ENCODE assay signal across 8 mouse cellular contexts in genomic region chr17:35379369-35379728, GRCm38 (mm10). TPM values are rescaled to one million over a fixed set of nuclear protein-coding genes. Genes with fewer than 3 reads are reported as not detected.
DNase-seq lines count a peak whose midpoint lies in the region; ATAC-seq lines count a peak whose summit lies in the region.

H2-Q4 (plus strand) TSS chr17:35379617.

- 2% methylated on average over 16 of the region's 16 CpGs for WGBS in embryonic facial prominence, embryonic 14.5 days
- WGBS in limb, embryonic 10.5 days = under 1% methylated on average over 16 of the region's 16 CpGs
- under 1% methylated on average over 16 of the region's 16 CpGs for WGBS in midbrain, embryonic 12.5 days

- H3K36me3 ChIP-seq in embryonic facial prominence, embryonic 14.5 days (ENCODE audit: control insufficient read depth, insufficient read depth, low read length) = no peaks in the 10 kb centered on the region
- no peaks in the 10 kb centered on the region for H3K36me3 ChIP-seq in limb, embryonic 10.5 days
- H3K36me3 ChIP-seq in midbrain, embryonic 12.5 days = no peaks in the 10 kb centered on the region

- H3K4me3 ChIP-seq in embryonic facial prominence, embryonic 14.5 days (ENCODE audit: low read depth, low read length) = peak within 1 kb of the TSS; percentile 60
- peak within 1 kb of the TSS; percentile 72 for H3K4me3 ChIP-seq in limb, embryonic 10.5 days
- H3K4me3 ChIP-seq in midbrain, embryonic 12.5 days = peak within 1 kb of the TSS; percentile 58

- peak; percentile 94 for DNase-seq in adrenal gland, postnatal 36 days
- DNase-seq in embryonic facial prominence, embryonic 14.5 days (ENCODE audit: low spot score) = peak; percentile 88
- peak; percentile 96 to 98 for DNase-seq in heart, adult 18-20 months
- peak; percentile 94 for DNase-seq in kidney, adult 18-20 months
- peak; percentile 84 for DNase-seq in limb, embryonic 10.5 days (ENCODE audit: low spot score)
- DNase-seq in skeletal muscle tissue, adult 2 months (ENCODE audit: low read depth, low spot score) = peak; percentile 90
- no peak for DNase-seq in MN1 (ENCODE audit: low spot score)

- no peaks in the 10 kb centered on the region for H3K4me1 ChIP-seq in embryonic facial prominence, embryonic 14.5 days (ENCODE audit: control insufficient read depth, insufficient read depth, low read length)
- peaks cover 14% of the 10 kb centered on the region for H3K4me1 ChIP-seq in limb, embryonic 10.5 days
- peaks cover 12% of the 10 kb centered on the region; the same call in 1 of the 2 replicates for H3K4me1 ChIP-seq in midbrain, embryonic 12.5 days

- H3K9ac ChIP-seq in embryonic facial prominence, embryonic 14.5 days (ENCODE audit: low read depth, low read length) = peak within 1 kb of the TSS; percentile 63
- peak within 1 kb of the TSS; percentile 59 for H3K9ac ChIP-seq in midbrain, embryonic 12.5 days (replicated peaks)

- peaks cover 6% of the 10 kb centered on the region for H3K27me3 ChIP-seq in embryonic facial prominence, embryonic 14.5 days (replicated peaks; ENCODE audit: control insufficient read depth, insufficient read depth, low read length)
- H3K27me3 ChIP-seq in limb, embryonic 10.5 days (ENCODE audit: low read depth, poor library complexity, severe bottlenecking) = peaks cover 39% of the 10 kb centered on the region
- H3K27me3 ChIP-seq in midbrain, embryonic 12.5 days = peaks cover 27% of the 10 kb centered on the region

- peaks cover 6% of the 10 kb centered on the region; the same call in 1 of the 2 replicates for H3K9me3 ChIP-seq in embryonic facial prominence, embryonic 14.5 days (ENCODE audit: control insufficient read depth, low read length)
- H3K9me3 ChIP-seq in limb, embryonic 10.5 days (replicated peaks) = 0 out of 2 replicates have a peak, but pooled peaks cover 3% of the 10 kb centered on the region
- 0 out of 2 replicates have a peak, but pooled peaks cover 3% of the 10 kb centered on the region for H3K9me3 ChIP-seq in midbrain, embryonic 12.5 days

- peak; percentile 94 for ATAC-seq in embryonic facial prominence, embryonic 14.5 days (ENCODE audit: low read depth)
- ATAC-seq in midbrain, embryonic 12.5 days (ENCODE audit: low FRiP score, low read depth) = peak; percentile 69; the same call in 1 of the 2 replicates

- no peak within 1 kb of the TSS for H3K27ac ChIP-seq in embryonic facial prominence, embryonic 14.5 days (replicated peaks; ENCODE audit: low read depth, low read length)
- H3K27ac ChIP-seq in limb, embryonic 10.5 days = peak within 1 kb of the TSS; percentile 77
- H3K27ac ChIP-seq in midbrain, embryonic 12.5 days (replicated peaks) = no peak within 1 kb of the TSS

- peak within 1 kb of the TSS; percentile 98 for H3K4me2 ChIP-seq in embryonic facial prominence, embryonic 14.5 days (ENCODE audit: low read depth, low read length)
- peak within 1 kb of the TSS; percentile 97 for H3K4me2 ChIP-seq in midbrain, embryonic 12.5 days (replicated peaks)

RNA-seq across cellular contexts. Expression of gene H2-Q4, which starts in this region (rescaled TPM):
- 10 to 100 TPM; 24.9 to 29.1 TPM for total RNA-seq in adrenal gland, postnatal 36 days (2021)
- 1.3 and 2.0 TPM in 2 replicates for polyA plus RNA-seq in embryonic facial prominence, embryonic 14.5 days (2014; fragmentation: Nextera tagmentation; extraction: Ambion mirVana)
- total RNA-seq in heart, adult 18-20 months (2021) = 10 to 100 TPM; 18.7 to 54.0 TPM
- polyA plus RNA-seq in limb, embryonic 10.5 days (2016; fragmentation: Nextera tagmentation; extraction: Ambion mirVana) = 2.2 and 3.6 TPM in 2 replicates
- polyA plus RNA-seq in midbrain, embryonic 12.5 days (2016; fragmentation: Nextera tagmentation; extraction: Ambion mirVana) = 1.9 and 2.3 TPM in 2 replicates
